Mouse (Mus musculus): ENCODE results near the gene Enah.
A peak's percentile ranks its signal among the peaks of the same experiment; 100 is the strongest.

Enah gene

GRCm38 (mm10) chr1:181958392-181958791 lies 61.4 kb downstream of the Enah start:
- DNase-seq (ENCODE audit: low spot score): no peak

- DNase-seq (ENCODE audit: low spot score): no peak
These were observed 62.1 kb downstream of the Enah start for GRCm38 (mm10) chr1:181957736-181958135.

- no peak for DNase-seq (ENCODE audit: low spot score)
These were observed 66.2 kb downstream of the Enah start for GRCm38 (mm10) chr1:181953547-181953946.

GRCm38 (mm10) chr1:181951266-181951665 lies 68.5 kb downstream of the Enah start:
- no peak for DNase-seq (ENCODE audit: low spot score)

- no peak for DNase-seq (ENCODE audit: low spot score)
These were observed 69.1 kb downstream of the Enah start for GRCm38 (mm10) chr1:181950721-181951120.

GRCm38 (mm10) chr1:181948191-181948590 lies 71.6 kb downstream of the Enah start:
- DNase-seq (ENCODE audit: low spot score): no peak

- DNase-seq (ENCODE audit: low spot score): no peak
These were observed 82.7 kb downstream of the Enah start for GRCm38 (mm10) chr1:181937064-181937463.

GRCm38 (mm10) chr1:181928388-181928787 lies 91.4 kb downstream of the Enah start:
- no peak for DNase-seq (ENCODE audit: low spot score)

GRCm38 (mm10) chr1:181923384-181923783 lies 96.4 kb downstream of the Enah start:
- DNase-seq (ENCODE audit: low spot score): no peak

- DNase-seq (ENCODE audit: low spot score): no peak
These were observed 98.0 kb downstream of the Enah start for GRCm38 (mm10) chr1:181921580-181922494.

- DNase-seq (ENCODE audit: low spot score): no peak
These were observed 107.9 kb downstream of the Enah start for GRCm38 (mm10) chr1:181911841-181912240.

- no peak for DNase-seq (ENCODE audit: low spot score)
These were observed 118.0 kb downstream of the Enah start for GRCm38 (mm10) chr1:181901706-181902373.

GRCm38 (mm10) chr1:181900846-181901245 lies 118.9 kb downstream of the Enah start:
- peak; percentile 36 for DNase-seq (ENCODE audit: low spot score)

- DNase-seq (ENCODE audit: low spot score): no peak
These were observed 120.8 kb downstream of the Enah start for GRCm38 (mm10) chr1:181898961-181899360.

- DNase-seq (ENCODE audit: low spot score): no peak
These were observed 122.8 kb downstream of the Enah start for GRCm38 (mm10) chr1:181896991-181897390.

- no peak for DNase-seq (ENCODE audit: low spot score)
These were observed 126.1 kb downstream of the Enah start for GRCm38 (mm10) chr1:181893721-181894120.

GRCm38 (mm10) chr1:181889670-181890069 lies 130.1 kb downstream of the Enah start:
- DNase-seq (ENCODE audit: low spot score): no peak

- DNase-seq (ENCODE audit: low spot score): peak; percentile 65
These were observed 131.0 kb downstream of the Enah start for GRCm38 (mm10) chr1:181888801-181889200.

- DNase-seq (ENCODE audit: low spot score): peak; percentile 15
These were observed 138.3 kb downstream of the Enah start for GRCm38 (mm10) chr1:181881532-181881931.

GRCm38 (mm10) chr1:181880752-181881325 lies 139.0 kb downstream of the Enah start:
- DNase-seq (ENCODE audit: low spot score): no peak

GRCm38 (mm10) chr1:181878436-181878835 lies 141.4 kb downstream of the Enah start:
- no peak for DNase-seq (ENCODE audit: low spot score)

GRCm38 (mm10) chr1:181877088-181877487 lies 142.7 kb downstream of the Enah start:
- no peak for DNase-seq (ENCODE audit: low spot score)

- no peak for DNase-seq (ENCODE audit: low spot score)
These were observed 143.1 kb downstream of the Enah start for GRCm38 (mm10) chr1:181876656-181877055.

Data from ovary, adult 18-20 months (tissue).